Mouse (Mus musculus) right cerebral cortex, postnatal 25 days (tissue): ENCODE data around the gene Cmtm8.

Source experiments
- DNase-seq: peaks from one replicate; pipeline ENCODE4 v3.0.0; 2022

Gene Cmtm8

DNA sequence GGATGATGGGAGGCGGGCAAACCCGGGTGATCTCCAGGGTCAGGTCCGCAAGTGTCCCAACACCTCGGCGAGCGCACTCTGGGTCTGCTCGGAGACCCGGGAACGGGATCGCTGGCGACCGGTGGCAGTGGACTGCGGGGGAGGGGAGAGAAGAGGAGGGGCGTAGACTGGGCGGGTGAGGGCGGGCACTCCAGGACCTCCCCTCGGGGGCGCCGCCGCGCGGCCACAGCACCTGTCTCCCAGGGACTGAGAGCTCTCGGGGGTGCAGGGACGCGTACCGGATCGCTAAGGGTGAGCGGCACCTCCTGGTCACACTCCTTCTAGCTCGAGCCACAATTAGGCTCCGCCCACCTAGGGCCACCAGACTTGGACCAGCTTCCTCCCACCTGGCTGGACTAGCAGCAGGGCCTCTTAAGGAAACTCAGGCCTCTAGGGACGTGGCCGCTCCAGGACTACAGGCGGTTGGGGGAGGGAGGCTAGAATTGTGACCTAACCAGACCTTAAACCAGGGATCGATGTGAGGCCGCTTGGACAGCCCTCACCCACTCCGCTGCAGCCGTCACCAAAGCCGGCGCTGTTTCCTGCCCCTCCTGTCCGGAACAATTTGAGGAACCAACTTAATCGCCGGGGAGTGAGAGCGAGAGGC lies at the start of gene Cmtm8:
TSS of gene Cmtm8 (minus strand) at position 140 of the 646 bp plus-strand sequence.
- peak; percentile 9 for DNase-seq

DNA sequence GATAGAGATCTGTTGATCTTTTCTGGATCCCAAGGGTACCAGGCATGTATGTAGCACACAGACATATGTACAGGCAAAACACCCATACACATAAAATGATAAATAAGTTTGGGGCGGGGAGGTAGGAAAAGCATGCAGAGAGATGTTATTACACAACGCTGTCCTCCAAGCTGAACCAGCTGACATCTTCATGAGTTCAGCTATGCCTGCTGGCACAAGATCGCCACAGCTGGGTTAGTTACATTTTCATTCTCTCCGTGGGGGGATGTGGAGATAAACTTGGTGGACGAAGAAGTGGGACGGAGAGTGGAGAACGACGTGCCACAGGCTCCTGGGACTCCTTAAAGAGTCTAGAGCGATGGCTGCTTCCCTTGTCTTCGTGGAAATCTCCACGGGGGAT lies 49.0 kb upstream of the Cmtm8 start:
- no peak for DNase-seq

DNA sequence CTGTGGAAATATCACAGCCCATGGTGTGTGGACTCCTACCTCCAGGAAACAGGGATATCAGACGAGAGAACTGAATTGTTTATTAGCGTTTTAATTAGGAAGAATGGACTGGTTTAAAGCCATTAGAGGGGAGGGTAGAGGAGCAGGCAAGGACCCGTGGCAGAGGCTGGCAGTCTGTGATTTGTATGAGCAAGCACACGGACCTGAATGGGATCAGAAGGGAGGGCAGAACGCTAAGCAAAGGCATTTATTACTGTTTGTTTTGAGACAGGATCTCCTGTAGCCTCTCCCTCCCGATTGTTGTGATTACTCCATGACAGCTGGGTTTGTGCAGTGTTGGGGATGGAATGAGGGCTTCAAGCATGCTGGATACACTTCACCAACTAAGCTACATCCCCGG lies 46.4 kb upstream of the Cmtm8 start:
- DNase-seq = no peak

DNA sequence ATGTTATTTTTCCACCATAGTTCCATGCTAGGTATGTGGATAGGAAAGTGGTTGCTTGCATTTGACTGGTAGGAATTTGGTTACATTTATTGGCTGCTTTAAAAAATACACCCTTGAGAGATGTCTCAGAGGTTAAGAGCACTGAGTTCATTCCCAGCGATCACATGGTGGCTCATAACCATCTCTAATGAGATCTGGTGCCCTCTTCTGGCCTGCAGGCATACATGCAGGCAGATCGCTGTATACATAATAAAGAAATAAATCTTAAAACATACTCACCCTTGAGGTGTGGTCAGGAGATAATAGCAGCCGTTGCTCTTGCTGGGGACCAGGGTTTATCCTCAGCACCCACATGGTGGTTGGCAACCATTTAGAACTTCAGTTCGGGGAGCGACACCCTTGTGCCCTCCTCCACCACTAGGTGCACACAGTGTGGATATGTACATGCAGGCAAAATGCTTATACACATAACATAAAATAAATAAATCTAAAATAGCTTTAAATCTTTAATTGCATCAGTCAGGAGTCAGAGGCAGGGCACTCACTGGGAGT lies 45.0 kb upstream of the Cmtm8 start:
- DNase-seq = no peak

DNA sequence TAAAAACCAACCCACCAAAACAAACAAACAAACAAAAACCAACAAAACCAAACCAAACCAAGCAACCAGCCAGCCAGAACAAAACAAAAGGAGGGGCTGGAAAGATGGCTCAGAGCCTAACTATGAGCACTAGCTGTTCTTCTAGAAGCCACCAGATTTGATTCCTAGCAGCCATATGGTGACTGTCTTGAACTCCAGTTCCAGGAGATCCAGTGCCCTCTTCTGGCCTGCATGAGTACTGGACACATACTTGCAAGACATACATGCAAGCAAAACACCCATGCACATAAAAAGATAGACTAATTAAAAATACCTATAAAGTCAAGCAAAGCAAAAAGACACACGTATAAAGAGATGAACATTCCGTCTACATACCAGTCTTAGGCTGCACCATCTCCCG lies 43.7 kb upstream of the Cmtm8 start:
- DNase-seq = no peak

DNA sequence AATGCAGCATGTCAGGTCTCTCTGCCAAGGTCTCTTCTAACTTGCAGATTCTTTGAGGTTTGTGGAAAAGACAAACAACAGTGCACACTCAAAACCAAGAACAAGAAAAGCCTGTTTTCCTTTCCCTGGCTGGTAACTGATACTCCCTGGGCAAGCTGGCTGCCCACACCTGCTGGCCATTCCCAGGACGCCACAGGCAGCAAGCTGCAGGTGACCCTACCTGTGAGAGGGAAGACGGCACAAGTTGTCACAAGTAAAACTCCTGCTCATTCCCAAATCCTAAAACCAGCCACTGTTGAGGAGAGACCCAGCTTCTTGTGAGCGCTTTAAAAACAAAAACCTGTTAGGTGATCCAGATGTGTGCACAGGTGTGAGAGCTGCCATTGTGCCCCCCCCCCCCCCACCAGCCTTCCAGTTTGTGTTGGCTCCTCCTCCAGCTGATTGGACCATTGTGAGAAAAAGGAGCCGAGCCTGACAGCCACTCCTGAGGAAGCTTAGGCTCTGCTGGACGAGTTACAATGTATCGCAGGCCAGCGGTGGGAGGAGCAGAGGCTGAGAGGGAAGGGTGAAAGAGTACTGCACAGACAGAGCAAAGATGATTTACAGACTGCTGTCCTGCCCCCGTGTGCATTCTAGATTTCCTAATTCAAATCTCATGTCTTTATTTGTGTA lies 42.2 kb upstream of the Cmtm8 start:
- DNase-seq = no peak

DNA sequence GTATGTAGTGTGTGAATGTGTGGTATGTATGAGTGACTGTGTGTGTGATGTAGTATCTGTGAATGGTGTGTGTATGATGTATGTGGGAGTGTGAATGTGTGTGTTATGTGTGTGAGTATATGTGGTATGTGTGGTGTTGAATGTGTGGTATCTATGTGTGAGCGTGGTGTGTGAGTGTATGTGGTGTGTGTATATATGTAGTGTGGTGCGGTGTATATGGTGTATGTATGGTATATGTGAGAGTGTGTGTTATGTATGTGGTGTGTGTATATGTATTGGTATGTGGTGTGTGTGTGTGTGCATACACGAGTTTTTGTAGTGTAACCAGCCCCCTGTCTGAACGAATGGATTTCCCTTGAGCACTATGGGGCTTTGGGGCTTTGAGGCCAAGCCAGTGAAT lies 41.6 kb upstream of the Cmtm8 start:
- no peak for DNase-seq

DNA sequence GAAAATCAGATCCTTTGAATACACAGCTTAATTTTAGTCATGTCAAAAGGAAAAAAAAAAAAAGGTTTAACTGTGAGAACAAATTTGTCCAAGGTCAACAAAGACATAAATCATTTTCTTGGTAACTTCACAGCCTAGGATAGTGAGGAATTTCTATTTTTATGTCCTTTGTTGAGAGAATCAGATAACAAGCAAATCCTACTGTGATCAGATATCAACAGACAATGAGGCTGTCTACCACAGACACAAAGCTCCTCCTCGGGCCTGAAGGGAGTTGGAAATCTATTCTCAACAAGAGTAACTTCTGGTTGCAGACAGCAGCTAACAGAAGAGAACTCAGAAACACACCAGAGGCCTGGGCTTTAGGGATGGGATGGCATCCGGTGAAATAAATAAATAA lies 38.0 kb upstream of the Cmtm8 start:
- no peak for DNase-seq

DNA sequence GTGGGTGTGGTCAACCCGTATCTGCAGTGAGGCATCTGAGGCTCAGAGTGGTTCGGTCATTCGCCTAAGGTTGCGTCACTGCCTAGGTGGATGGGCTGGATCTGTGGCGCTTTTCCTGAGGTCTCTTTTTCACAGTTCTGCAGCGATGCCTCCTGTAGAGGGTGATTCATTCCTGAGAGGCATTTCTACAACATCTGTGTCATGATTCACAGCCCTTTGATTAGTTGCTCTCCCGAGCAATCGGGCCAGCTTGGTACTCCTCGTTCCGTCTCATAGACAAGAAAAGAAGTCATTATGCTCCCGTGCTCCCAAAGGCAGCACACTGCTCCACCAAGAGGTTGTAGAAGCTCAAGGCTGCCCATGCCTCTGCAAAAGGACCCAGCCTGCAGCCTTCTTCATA lies 11.4 kb upstream of the Cmtm8 start:
- DNase-seq = peak; percentile 28

DNA sequence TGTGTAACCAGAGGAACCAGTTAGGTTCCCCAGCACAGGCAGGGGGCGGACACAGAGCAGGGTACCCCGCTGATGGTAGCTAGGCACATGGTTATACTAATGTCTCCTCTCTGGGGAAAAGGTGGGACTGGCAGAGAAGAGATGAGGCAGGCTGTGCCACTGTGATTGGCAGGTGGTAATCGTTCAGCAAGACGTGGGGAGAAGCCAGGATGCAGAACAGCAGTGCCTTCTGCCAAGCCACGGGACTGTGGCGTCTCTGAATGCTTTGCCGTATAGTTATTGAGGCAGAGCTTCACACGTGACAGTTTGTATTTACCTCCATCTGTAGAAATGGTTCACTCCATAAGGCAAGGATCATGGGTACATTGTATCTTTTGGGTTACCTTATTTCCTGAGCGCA lies 10.7 kb upstream of the Cmtm8 start:
- peak; percentile 7 for DNase-seq

DNA sequence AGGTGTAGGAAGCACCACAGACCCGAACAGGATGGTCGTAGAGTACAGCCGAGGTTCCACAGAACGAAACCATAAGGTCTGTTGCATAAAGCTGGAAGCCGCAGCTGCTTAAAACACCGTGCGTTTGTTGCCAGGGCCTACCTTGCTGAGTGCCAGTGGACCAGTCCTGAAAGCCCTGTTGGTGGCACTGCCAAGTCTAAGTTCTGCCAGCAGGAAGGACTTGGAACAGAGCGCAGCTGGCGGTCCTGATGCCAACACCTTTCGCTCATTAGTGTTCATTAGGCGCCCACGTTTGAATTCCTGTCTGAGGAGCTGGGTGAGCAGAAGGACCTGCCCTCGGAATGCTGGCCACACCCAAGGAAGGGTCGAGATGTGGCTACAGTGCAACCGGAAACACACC lies 9.4 kb upstream of the Cmtm8 start:
- no peak for DNase-seq

DNA sequence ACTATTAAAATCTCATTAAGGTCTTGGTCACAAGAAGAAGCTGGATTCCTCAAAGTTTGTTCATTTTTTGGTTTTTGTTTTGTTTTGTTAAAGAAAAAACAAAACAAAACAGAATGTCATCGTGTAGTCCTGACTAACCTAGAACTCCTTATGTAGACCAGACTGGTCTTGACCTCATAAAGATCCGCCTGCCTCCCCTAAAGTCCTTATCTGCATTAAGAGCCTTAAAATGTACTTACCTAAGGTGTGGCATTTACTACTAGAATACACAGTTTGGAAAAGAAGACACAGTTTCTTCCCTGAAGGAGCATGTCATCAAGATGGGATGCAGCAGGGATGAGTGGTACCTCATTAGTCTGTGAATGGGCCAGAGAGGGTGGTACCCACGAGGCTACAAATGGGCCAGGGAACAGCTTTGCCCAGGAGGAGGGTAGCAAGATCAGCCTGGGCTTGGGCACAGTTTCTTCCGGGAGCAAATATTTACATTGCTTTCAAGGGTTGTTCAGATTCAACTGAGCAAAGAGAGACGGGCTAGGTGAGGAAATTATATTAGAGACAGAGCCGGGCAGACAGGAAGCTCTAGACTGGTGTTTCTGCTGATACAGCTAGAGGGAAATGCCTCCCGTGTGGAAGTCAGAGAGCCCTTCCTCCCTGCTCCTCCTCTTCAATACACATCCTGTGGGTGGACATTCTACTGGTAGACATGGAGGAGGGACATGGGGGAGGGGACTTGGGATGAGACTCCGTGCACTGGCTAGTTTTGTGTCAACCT lies 7.6 kb upstream of the Cmtm8 start:
- DNase-seq = no peak

DNA sequence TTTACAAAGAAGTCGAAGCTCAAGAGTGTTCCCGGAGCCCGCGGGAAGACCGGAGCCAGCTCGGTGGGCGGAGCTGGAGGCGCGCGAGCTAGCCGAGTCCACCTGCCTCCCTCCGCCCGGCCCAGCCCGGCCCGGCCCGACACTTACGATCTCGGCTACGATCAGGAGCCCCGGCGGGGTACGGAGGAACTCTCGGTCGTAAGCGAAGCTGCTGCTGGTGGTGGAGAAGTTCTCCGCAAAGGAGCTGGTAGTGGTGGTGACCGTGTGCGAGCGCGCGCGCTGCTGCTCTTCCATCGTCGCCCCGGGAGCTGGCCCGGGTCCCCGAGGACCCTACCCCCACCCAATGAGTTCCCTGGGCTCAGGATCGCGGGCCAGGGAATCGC lies 331 bp downstream of the Cmtm8 start:
- DNase-seq = peak; percentile 18

DNA sequence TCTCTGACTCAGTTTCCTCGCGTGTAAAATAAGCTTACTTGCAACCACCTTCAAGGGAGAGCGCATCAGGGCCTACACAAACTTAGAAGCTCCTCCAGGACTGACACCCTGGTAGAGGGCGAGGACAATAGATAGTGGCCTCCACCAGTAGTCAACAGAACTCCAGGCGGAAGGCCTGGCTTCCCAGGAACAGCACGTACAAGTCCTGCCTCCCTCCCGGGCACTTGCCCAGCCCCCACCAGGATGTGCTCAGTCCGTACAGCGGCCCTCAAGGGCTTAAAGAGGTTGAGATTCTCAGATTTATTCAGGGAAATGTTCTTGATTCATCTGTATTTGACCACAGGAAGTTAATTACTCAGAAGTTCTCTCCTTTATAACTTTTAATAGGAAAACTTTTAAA lies 1.1 kb downstream of the Cmtm8 start:
- DNase-seq = no peak

DNA sequence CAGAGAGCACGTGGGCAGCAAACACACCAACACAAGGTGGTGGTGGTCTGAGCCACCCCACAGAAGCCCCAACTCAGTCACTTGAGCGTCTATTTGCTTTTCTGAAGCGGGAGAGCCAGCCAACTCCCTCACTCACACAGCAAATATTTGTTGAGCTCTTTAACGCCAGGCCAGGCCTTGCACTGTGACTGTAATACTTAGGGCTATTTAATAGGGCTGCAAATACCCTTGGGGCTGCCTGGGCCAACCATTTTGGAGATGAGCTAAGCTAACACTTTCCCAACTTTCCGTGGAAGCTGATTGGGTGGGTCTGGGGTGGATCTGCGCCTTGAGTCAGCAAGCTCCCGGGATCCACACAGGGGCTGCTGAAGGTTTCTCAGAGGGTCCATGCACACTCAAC lies 1.7 kb downstream of the Cmtm8 start:
- no peak for DNase-seq

DNA sequence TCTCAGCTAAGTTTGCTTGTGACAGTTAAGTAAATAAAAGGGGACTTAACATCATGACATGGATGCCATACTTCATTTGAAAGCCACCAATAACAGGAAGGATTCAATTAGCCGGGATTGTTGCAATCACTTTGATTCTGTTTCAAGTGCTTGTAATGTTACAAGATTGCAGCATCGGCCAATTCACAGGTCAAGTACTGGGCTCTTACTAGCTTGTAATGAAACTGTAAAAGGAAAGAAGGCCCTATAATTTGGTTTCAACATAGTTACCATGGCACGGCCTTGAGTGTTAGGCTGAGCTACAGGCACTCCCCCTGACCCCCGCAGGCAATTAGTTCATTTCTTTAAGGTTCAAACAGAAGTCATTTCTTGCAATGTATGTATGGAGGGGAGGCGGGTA lies 5.1 kb downstream of the Cmtm8 start:
- DNase-seq = no peak

DNA sequence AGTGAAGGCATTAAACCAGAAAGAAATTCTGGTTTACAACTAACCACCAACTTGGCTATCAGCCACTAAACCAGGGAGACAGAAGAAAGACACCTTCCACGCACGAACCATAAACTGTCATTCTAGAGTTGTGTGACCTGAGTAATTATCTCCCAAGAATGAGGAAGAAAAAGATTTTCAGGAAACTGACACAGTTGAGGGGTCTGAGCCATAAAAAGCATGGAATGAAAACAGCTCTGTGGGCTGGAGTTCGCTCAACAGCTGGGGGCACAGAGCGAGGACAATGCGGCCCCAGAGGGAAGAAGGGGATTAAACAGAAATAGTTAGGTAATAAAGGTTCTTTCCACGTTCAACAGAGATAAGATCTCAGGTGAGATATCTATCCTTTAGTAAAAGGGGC lies 12.4 kb downstream of the Cmtm8 start:
- no peak for DNase-seq

DNA sequence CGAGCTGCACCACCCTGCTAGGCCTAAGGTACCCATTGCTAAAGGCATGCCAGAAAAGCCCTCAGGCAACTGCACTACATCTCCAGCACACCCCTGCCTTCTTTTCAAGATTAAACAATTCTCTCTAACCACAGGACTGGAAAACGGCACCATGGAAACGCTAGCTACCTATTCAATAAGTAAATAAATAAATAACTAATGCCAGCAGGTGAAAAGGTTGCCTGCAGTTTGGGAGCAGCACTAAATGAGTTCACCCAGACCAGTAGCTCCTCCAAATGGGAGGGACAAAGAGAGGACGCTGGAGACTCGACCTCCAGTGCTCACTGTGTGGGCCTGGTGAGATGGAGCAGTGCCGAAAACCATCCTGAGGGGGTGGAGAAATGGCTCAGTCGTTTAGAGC lies 13.6 kb downstream of the Cmtm8 start:
- no peak for DNase-seq

DNA sequence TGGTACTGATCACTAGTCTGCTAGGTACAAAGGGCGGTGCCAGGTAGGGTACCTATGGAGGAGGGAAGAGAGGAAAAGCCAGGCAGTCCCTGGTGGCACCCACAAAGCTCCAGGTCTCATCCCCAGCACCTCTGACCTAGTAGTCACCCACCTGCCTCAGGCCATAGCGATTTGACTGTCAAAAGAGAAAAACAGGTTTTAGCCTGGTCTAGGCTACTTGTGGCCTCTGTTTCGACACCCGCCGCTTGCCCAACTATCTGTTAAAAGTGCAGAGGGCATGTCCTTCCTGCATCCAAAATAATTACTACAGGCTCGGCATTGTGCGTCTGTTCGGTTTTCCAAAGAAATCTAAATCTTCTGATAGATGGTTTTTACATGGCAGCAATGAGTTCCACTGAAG lies 14.3 kb downstream of the Cmtm8 start:
- no peak for DNase-seq

DNA sequence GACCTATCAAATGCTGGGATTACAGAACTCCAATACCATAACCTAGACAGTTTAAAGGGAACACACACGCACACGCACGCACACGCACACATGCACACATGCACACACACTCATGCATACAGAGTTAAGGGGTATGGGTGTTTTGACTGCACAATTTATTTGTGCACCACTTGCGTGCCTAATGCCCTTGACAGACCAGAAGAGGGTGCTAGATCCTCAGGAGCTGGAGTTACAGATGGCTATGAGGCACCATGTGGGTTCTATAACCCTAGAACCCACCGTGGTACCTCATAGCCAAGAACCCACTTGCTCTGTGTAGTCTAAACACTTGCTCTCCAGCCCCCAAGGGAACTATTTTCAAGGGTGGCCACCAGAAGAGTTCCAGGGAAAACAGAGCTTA lies 15.6 kb downstream of the Cmtm8 start:
- DNase-seq = no peak

DNA sequence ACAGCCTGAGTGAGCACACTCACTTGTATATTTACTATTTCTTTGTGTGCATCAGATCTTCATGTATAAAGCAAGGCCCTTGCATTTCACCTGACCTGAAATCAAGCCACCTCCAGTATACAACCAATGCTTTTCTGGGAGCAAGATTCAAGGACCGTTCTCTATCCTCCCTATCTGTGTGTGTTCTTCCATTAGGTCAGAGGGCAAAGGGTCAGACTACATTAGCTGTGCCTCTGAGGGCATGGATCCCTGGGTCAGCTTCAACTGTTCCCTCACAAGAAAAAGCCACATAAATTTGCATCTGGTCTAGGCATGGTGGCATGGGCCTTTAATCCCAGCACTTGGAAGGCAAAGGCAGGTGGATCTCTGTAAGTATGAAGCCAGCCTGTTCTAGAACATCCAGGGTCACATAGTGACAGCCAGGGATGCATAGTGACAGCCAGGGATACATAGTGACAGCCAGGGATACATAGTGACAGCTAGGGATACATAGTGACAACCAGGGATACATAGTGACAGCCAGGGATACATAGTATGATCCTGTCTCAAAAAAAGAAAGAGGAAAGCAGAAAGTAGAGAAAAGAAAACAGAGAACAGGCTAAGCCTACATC lies 16.6 kb downstream of the Cmtm8 start:
- no peak for DNase-seq

DNA sequence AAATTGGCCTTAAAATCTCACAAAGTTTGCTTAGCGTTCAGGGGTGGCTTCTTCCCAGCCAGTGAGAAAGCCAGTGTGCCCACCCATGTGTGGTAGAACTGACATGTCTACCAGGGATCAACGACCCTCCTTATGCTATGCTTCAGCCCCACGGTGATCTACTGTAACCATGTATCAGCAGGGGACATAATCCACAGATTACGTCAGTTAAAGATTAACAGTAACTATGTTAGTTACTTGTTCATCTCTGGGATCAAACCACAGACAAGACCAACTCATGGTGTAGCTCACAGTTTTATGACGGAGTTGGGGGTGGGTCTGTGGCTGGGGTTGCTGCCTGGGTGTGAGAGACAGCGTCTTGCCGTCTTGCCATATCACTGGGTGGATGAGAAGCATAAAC lies 19.8 kb downstream of the Cmtm8 start:
- no peak for DNase-seq

DNA sequence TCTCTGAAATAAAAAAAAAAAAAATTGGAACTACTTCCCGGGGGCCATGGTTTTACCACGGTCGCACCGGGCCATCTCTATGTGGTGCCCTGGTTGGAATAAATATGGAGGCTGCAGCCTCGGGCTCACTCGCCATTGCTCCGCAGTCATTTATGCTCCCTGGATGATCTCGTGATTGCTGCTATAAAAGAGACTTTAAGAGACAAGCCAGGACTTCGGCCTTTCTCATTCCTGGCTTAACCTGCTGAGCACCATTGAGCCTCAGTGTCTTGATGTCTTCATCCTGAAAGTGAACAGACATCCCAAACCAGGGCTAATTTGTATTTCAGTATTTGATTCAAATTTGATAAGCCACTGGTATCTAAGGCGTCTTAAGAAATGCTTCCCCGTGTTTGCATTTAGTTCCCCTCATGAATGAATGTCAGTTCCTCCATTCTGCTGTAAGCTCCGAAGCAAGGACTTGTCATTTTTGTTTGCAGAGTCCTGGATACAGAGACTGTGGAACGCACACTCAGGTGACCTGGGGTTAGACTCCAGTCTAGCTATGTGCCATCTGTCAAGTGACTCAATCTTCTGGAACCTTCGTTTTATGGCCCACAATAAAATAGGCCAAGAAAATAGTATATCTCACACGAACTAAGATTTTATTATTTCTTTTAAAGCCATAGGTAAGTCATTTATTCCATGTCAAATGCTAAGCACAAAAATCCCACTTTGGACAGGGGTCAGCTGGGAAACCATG lies 22.2 kb downstream of the Cmtm8 start:
- DNase-seq = no peak
